Mouse (Mus musculus): Measurements from ENCODE around the gene Ehd1. TPM values are rescaled to one million over a fixed set of nuclear protein-coding genes. Genes with fewer than 3 reads are reported as not detected.

The Ehd1 gene
- polyA plus RNA-seq (2015; fragmentation: Nextera tagmentation; extraction: Ambion mirVana), result 59.1 and 78.1 TPM in 2 replicates

GRCm38 (mm10) chr19:6276426-6277421 is at the start of gene Ehd1:
Ehd1 (plus strand) TSS chr19:6276725.

GRCm38 (mm10) chr19:6235084-6236052 is 41.2 kb upstream of the Ehd1 start, which contains the start of gene Ppp2r5b:
Ppp2r5b (minus strand) TSS chr19:6235872.

GRCm38 (mm10) chr19:6241274-6242107 is 35.0 kb upstream of the Ehd1 start, which contains the start of gene Atg2a:
Atg2a (plus strand) TSS chr19:6241668.

GRCm38 (mm10) chr19:6306137-6306551 is 29.6 kb downstream of the Ehd1 start, which contains the start of gene Cdc42bpg:
Cdc42bpg (plus strand) TSS chr19:6306456.

GRCm38 (mm10) chr19:6334673-6335457 is 58.3 kb downstream of the Ehd1 start, which contains the start of gene Men1:
Men1 (plus strand) TSS chr19:6334979.

GRCm38 (mm10) chr19:6340524-6341452 is 64.3 kb downstream of the Ehd1 start, which contains the start of gene Map4k2:
Map4k2 (plus strand) TSS chr19:6341135.

MicroRNAs within 50 kb of the gene (microRNA counts, 519-probe panel; counts per million panel counts)
- 296 counts per million, percentile 58 among the panel's probes with 10 or more counts for microRNA mmu-miR-192

Small RNA genes within 50 kb of the gene (microRNA-seq; reads per million reads assigned to microRNA genes)
- gene Mir192 (57.7 to 58.0 reads per million in 2 experiments), gene Mir194-2 (23.7 to 28.6 reads per million in 2 experiments), gene Mir6989 (0.10 to 0.64 reads per million in 2 experiments)

Other genes starting within 250 kb of the Ehd1 start
- gene Syvn1, start 230.1 kb upstream of the Ehd1 start, polyA plus RNA-seq (2015; fragmentation: Nextera tagmentation; extraction: Ambion mirVana), result 14.2 and 18.7 TPM in 2 replicates
- gene Mrpl49, start 218.9 kb upstream of the Ehd1 start, polyA plus RNA-seq (2015; fragmentation: Nextera tagmentation; extraction: Ambion mirVana), result 44.8 and 52.0 TPM in 2 replicates
- 518 and 572 TPM in 2 replicates for gene Fau, start 218.9 kb upstream of the Ehd1 start, polyA plus RNA-seq (2015; fragmentation: Nextera tagmentation; extraction: Ambion mirVana)
- 26.3 and 30.6 TPM in 2 replicates for gene Znhit2, start 215.5 kb upstream of the Ehd1 start, polyA plus RNA-seq (2015; fragmentation: Nextera tagmentation; extraction: Ambion mirVana)
- gene Tm7sf2, start 208.4 kb upstream of the Ehd1 start, polyA plus RNA-seq (2015; fragmentation: Nextera tagmentation; extraction: Ambion mirVana), result 34.1 and 41.6 TPM in 2 replicates
- 30.0 and 31.2 TPM in 2 replicates for gene Vps51, start 199.5 kb upstream of the Ehd1 start, polyA plus RNA-seq (2015; fragmentation: Nextera tagmentation; extraction: Ambion mirVana)
- gene Tmem262, start 196.7 kb upstream of the Ehd1 start, polyA plus RNA-seq (2015; fragmentation: Nextera tagmentation; extraction: Ambion mirVana), result not detected in 2 replicates
- 0.35 and 0.45 TPM in 2 replicates for gene Gm28374, start 194.5 kb upstream of the Ehd1 start, polyA plus RNA-seq (2015; fragmentation: Nextera tagmentation; extraction: Ambion mirVana)
- 31.9 and 37.9 TPM in 2 replicates for gene Zfpl1, start 191.8 kb upstream of the Ehd1 start, polyA plus RNA-seq (2015; fragmentation: Nextera tagmentation; extraction: Ambion mirVana)
- 6.3 and 7.4 TPM in 2 replicates for gene Cdca5, start 191.7 kb upstream of the Ehd1 start, polyA plus RNA-seq (2015; fragmentation: Nextera tagmentation; extraction: Ambion mirVana)
- gene AC131692.1, start 182.3 kb upstream of the Ehd1 start, polyA plus RNA-seq (2015; fragmentation: Nextera tagmentation; extraction: Ambion mirVana), result not detected in 2 replicates
- 0.06 and 0.17 TPM in 2 replicates for gene Naaladl1, start 170.9 kb upstream of the Ehd1 start, polyA plus RNA-seq (2015; fragmentation: Nextera tagmentation; extraction: Ambion mirVana)
- gene Sac3d1, start 158.1 kb upstream of the Ehd1 start, polyA plus RNA-seq (2015; fragmentation: Nextera tagmentation; extraction: Ambion mirVana), result 27.7 and 29.1 TPM in 2 replicates
- 19.0 and 19.4 TPM in 2 replicates for gene Snx15, start 148.4 kb upstream of the Ehd1 start, polyA plus RNA-seq (2015; fragmentation: Nextera tagmentation; extraction: Ambion mirVana)
- gene Batf2, start 135.7 kb upstream of the Ehd1 start, polyA plus RNA-seq (2015; fragmentation: Nextera tagmentation; extraction: Ambion mirVana), result 0.27 and 0.34 TPM in 2 replicates
- gene Arl2, start 135.2 kb upstream of the Ehd1 start, polyA plus RNA-seq (2015; fragmentation: Nextera tagmentation; extraction: Ambion mirVana), result 103 and 109 TPM in 2 replicates
- gene Majin, start 92.3 kb upstream of the Ehd1 start, polyA plus RNA-seq (2015; fragmentation: Nextera tagmentation; extraction: Ambion mirVana), result not detected in 2 replicates
- gene Gpha2, start 50.3 kb upstream of the Ehd1 start, polyA plus RNA-seq (2015; fragmentation: Nextera tagmentation; extraction: Ambion mirVana), result not detected in 2 replicates
- 14.8 and 16.1 TPM in 2 replicates for gene Ppp2r5b, start 40.9 kb upstream of the Ehd1 start, polyA plus RNA-seq (2015; fragmentation: Nextera tagmentation; extraction: Ambion mirVana)
- 4.6 and 5.9 TPM in 2 replicates for gene Atg2a, start 35.1 kb upstream of the Ehd1 start, polyA plus RNA-seq (2015; fragmentation: Nextera tagmentation; extraction: Ambion mirVana)
- 0.41 and 0.46 TPM in 2 replicates for gene Cdc42bpg, start 29.7 kb downstream of the Ehd1 start, polyA plus RNA-seq (2015; fragmentation: Nextera tagmentation; extraction: Ambion mirVana)
- gene Men1, start 58.3 kb downstream of the Ehd1 start, polyA plus RNA-seq (2015; fragmentation: Nextera tagmentation; extraction: Ambion mirVana), result 18.5 and 21.1 TPM in 2 replicates
- 4.4 and 4.9 TPM in 2 replicates for gene Map4k2, start 64.4 kb downstream of the Ehd1 start, polyA plus RNA-seq (2015; fragmentation: Nextera tagmentation; extraction: Ambion mirVana)
- gene Sf1, start 87.0 kb downstream of the Ehd1 start, polyA plus RNA-seq (2015; fragmentation: Nextera tagmentation; extraction: Ambion mirVana), result 45.9 and 50.2 TPM in 2 replicates
- gene Pygm, start 107.7 kb downstream of the Ehd1 start, polyA plus RNA-seq (2015; fragmentation: Nextera tagmentation; extraction: Ambion mirVana), result 1,248 and 1,567 TPM in 2 replicates
- 77.1 and 83.7 TPM in 2 replicates for gene Rasgrp2, start 122.6 kb downstream of the Ehd1 start, polyA plus RNA-seq (2015; fragmentation: Nextera tagmentation; extraction: Ambion mirVana)
- 0.54 and 0.63 TPM in 2 replicates for gene Nrxn2, start 142.0 kb downstream of the Ehd1 start, polyA plus RNA-seq (2015; fragmentation: Nextera tagmentation; extraction: Ambion mirVana)